Mouse (Mus musculus): ENCODE data around the gene Slc25a4. TPM values are rescaled to one million over a fixed set of nuclear protein-coding genes. Genes with fewer than 3 reads are reported as not detected.
A peak's percentile ranks its signal among the peaks of the same experiment; 100 is the strongest.

Gene Slc25a4
- polyA plus RNA-seq, 1 experiment from 2014 or later: 569 TPM

- Histone ChIP-seq H3K9me3 (replicated peaks) (no peaks in the 10 kb centered on the region), H3K4me3 (no peak overlapping the region), H3K4me1 (no peaks in the 10 kb centered on the region), H3K9ac (no peak overlapping the region), H3K4me2 (no peak overlapping the region), H3K27ac (no peak overlapping the region), H3K36me3 (ENCODE audit: poor library complexity, severe bottlenecking) (peaks cover 59% of the 10 kb centered on the region), H3K27me3 (no peaks in the 10 kb centered on the region)
- 87% methylated on average over 6 of the region's 6 CpGs for WGBS
- no peak for ATAC-seq
Observed at GRCm38 (mm10) chr8:46202350-46202749, 8.7 kb downstream of the Slc25a4 start.

GRCm38 (mm10) chr8:46197673-46198072 lies 13.4 kb downstream of the Slc25a4 start:
- Histone ChIP-seq H3K4me1 (no peaks in the 10 kb centered on the region), H3K4me3 (no peak overlapping the region), H3K9ac (no peak overlapping the region), H3K27me3 (no peaks in the 10 kb centered on the region), H3K4me2 (no peak overlapping the region), H3K36me3 (ENCODE audit: poor library complexity, severe bottlenecking) (peaks cover 44% of the 10 kb centered on the region), H3K27ac (no peak overlapping the region), H3K9me3 (replicated peaks) (no peaks in the 10 kb centered on the region)
- no peak for ATAC-seq
- 90% methylated on average over 5 of the region's 5 CpGs for WGBS

- Histone ChIP-seq H3K9ac (no peak overlapping the region), H3K27ac (no peak overlapping the region), H3K36me3 (ENCODE audit: poor library complexity, severe bottlenecking) (peaks cover 43% of the 10 kb centered on the region), H3K4me1 (no peaks in the 10 kb centered on the region), H3K4me3 (no peak overlapping the region), H3K9me3 (replicated peaks) (no peaks in the 10 kb centered on the region), H3K4me2 (no peak overlapping the region), H3K27me3 (no peaks in the 10 kb centered on the region)
- 91% methylated on average over 3 of the region's 3 CpGs for WGBS
- ATAC-seq: no peak
Observed at GRCm38 (mm10) chr8:46196877-46197276, 14.2 kb downstream of the Slc25a4 start.

- WGBS: 89% methylated on average over 8 of the region's 8 CpGs
- H3K27ac ChIP-seq: no peak overlapping the region
- no peaks in the 10 kb centered on the region for H3K9me3 ChIP-seq (replicated peaks)
- peaks cover 38% of the 10 kb centered on the region for H3K36me3 ChIP-seq (ENCODE audit: poor library complexity, severe bottlenecking)
- no peaks in the 10 kb centered on the region for H3K4me1 ChIP-seq
- H3K27me3 ChIP-seq: no peaks in the 10 kb centered on the region
- no peak overlapping the region for H3K4me2 ChIP-seq
- H3K9ac ChIP-seq: no peak overlapping the region
- H3K4me3 ChIP-seq: no peak overlapping the region
- no peak for ATAC-seq
Observed at GRCm38 (mm10) chr8:46193100-46193499, 18.0 kb downstream of the Slc25a4 start.

- Histone ChIP-seq H3K9ac (no peak overlapping the region), H3K27ac (no peak overlapping the region), H3K9me3 (replicated peaks) (no peaks in the 10 kb centered on the region), H3K4me3 (no peak overlapping the region), H3K4me1 (no peaks in the 10 kb centered on the region), H3K4me2 (no peak overlapping the region), H3K36me3 (ENCODE audit: poor library complexity, severe bottlenecking) (peaks cover 10% of the 10 kb centered on the region; the same call in 1 of the 2 replicates), H3K27me3 (no peaks in the 10 kb centered on the region)
- no peak for ATAC-seq
- 7% methylated on average over 2 of the region's 2 CpGs for WGBS
Observed at GRCm38 (mm10) chr8:46185361-46185760, 25.7 kb downstream of the Slc25a4 start.

GRCm38 (mm10) chr8:46180136-46180535 lies 30.9 kb downstream of the Slc25a4 start:
- Histone ChIP-seq H3K27me3 (no peaks in the 10 kb centered on the region), H3K4me3 (no peak overlapping the region), H3K9me3 (replicated peaks) (no peaks in the 10 kb centered on the region), H3K9ac (no peak overlapping the region), H3K4me2 (no peak overlapping the region), H3K4me1 (no peaks in the 10 kb centered on the region), H3K36me3 (ENCODE audit: poor library complexity, severe bottlenecking) (peaks cover 13% of the 10 kb centered on the region; the same call in 1 of the 2 replicates), H3K27ac (no peak overlapping the region)
- no peak for ATAC-seq
- 95% methylated on average over 7 of the region's 7 CpGs for WGBS

GRCm38 (mm10) chr8:46173651-46174050 lies 37.4 kb downstream of the Slc25a4 start:
- WGBS: 94% methylated on average over 2 of the region's 2 CpGs
- Histone ChIP-seq H3K4me2 (no peak overlapping the region), H3K27ac (no peak overlapping the region), H3K4me3 (no peak overlapping the region), H3K9ac (no peak overlapping the region), H3K27me3 (no peaks in the 10 kb centered on the region), H3K36me3 (ENCODE audit: poor library complexity, severe bottlenecking) (peaks cover 19% of the 10 kb centered on the region), H3K4me1 (no peaks in the 10 kb centered on the region), H3K9me3 (replicated peaks) (no peaks in the 10 kb centered on the region)
- ATAC-seq: no peak

- peaks cover 20% of the 10 kb centered on the region for H3K4me1 ChIP-seq
- WGBS: 0% methylated on average over 24 of the region's 25 CpGs
Observed at GRCm38 (mm10) chr8:46163870-46164190, 47.3 kb downstream of the Slc25a4 start.

GRCm38 (mm10) chr8:46162953-46163869 lies 47.9 kb downstream of the Slc25a4 start:
- peak; percentile 99 for ATAC-seq
- Histone ChIP-seq H3K36me3 (ENCODE audit: poor library complexity, severe bottlenecking) (0 out of 2 replicates have a peak, but pooled peaks cover 3% of the 10 kb centered on the region), H3K9me3 (replicated peaks) (no peaks in the 10 kb centered on the region), H3K27ac (peak overlapping the region; percentile 84), H3K4me1 (peaks cover 20% of the 10 kb centered on the region), H3K9ac (peak overlapping the region; percentile 87), H3K27me3 (no peaks in the 10 kb centered on the region), H3K4me2 (peak overlapping the region; percentile 79), H3K4me3 (peak overlapping the region; percentile 75)
- 3% methylated on average over 61 of the region's 77 CpGs for WGBS

More at GRCm38 (mm10) chr8:46163870-46164190, 47.3 kb downstream of the Slc25a4 start:
- Histone ChIP-seq H3K4me3 (peak overlapping the region; percentile 75), H3K27me3 (no peaks in the 10 kb centered on the region), H3K9me3 (replicated peaks) (no peaks in the 10 kb centered on the region), H3K4me2 (peak overlapping the region; percentile 79), H3K9ac (peak overlapping the region; percentile 87), H3K36me3 (ENCODE audit: poor library complexity, severe bottlenecking) (0 out of 2 replicates have a peak, but pooled peaks cover 3% of the 10 kb centered on the region), H3K27ac (peak overlapping the region; percentile 84)
- no peak; the same call in none of the 2 replicates for ATAC-seq

Small RNA genes within 50 kb of the gene (microRNA-seq; reads per million reads assigned to microRNA genes)
- gene Gm23812: not detected

Other genes starting within 250 kb of the Slc25a4 start
- 2.9 and 3.9 TPM in 2 replicates for gene 1700029J07Rik, start 236.0 kb downstream of the Slc25a4 start, polyA plus RNA-seq (2015; fragmentation: Nextera tagmentation; extraction: Ambion mirVana)
- 66.3 and 68.9 TPM in 2 replicates for gene Ufsp2, start 235.8 kb downstream of the Slc25a4 start, polyA plus RNA-seq (2015; fragmentation: Nextera tagmentation; extraction: Ambion mirVana)
- gene Lrp2bp, start 212.0 kb downstream of the Slc25a4 start, polyA plus RNA-seq (2015; fragmentation: Nextera tagmentation; extraction: Ambion mirVana): 0.30 and 0.34 TPM in 2 replicates
- gene Ankrd37, start 205.6 kb downstream of the Slc25a4 start, polyA plus RNA-seq (2015; fragmentation: Nextera tagmentation; extraction: Ambion mirVana): 19.8 and 20.7 TPM in 2 replicates
- 22.5 and 27.4 TPM in 2 replicates for gene Cfap97, start 59.5 kb downstream of the Slc25a4 start, polyA plus RNA-seq (2015; fragmentation: Nextera tagmentation; extraction: Ambion mirVana)
- gene Snx25, start 59.1 kb downstream of the Slc25a4 start, polyA plus RNA-seq (2015; fragmentation: Nextera tagmentation; extraction: Ambion mirVana): 3.8 and 5.1 TPM in 2 replicates
- 7.9 and 10.5 TPM in 2 replicates for gene Helt, start 83.4 kb upstream of the Slc25a4 start, polyA plus RNA-seq (2015; fragmentation: Nextera tagmentation; extraction: Ambion mirVana)